Mouse (Mus musculus) forebrain, embryonic 14.5 days (tissue): ENCODE measurements at regions not wholly inside any gene's neighbourhood (a gene's known extent, or its start where the extent isn't known, plus 50 kb on each side); places are given as distances from the start of the nearest gene placed in this dataset.

Experiments
- ATAC-seq: fragments of 200-750 bp; cut with Nextera tagmentation; 2 replicates; pipeline ENCODE4 v1.8.0; 2017; ENCODE audit warnings: mild to moderate bottlenecking, moderate library complexity
- DNase-seq: peaks from one replicate; pipeline ENCODE4 v3.0.0-alpha.2; 2015; ENCODE audit warnings: low spot score
- H3K27ac ChIP-seq: fragments of 300-500 bp; sonication (generic); 2 replicates; pipeline ENCODE4 v1.5.1; 2014; ENCODE audit warnings: low read depth, mild to moderate bottlenecking, control low read depth, low read length, moderate library complexity
- H3K27me3 ChIP-seq: fragments of 300-500 bp; sonication (generic); replicated peaks from 2 replicates; pipeline ENCODE4 v1.6.1; 2014; ENCODE audit warnings: low read length, control low read depth, mixed read lengths; ENCODE audit not compliant: control insufficient read depth, insufficient read depth
- H3K36me3 ChIP-seq: fragments of 300-500 bp; sonication (generic); 2 replicates; pipeline ENCODE4 v1.6.1; 2014; ENCODE audit warnings: low read length, control low read depth; ENCODE audit not compliant: control insufficient read depth, insufficient read depth
- H3K4me1 ChIP-seq: fragments of 300-500 bp; sonication (generic); 2 replicates; pipeline ENCODE4 v1.6.1; 2014; ENCODE audit warnings: antibody characterized with exemption, low read length, control low read depth; ENCODE audit not compliant: control insufficient read depth, insufficient read depth
- H3K4me2 ChIP-seq: fragments of 300-500 bp; sonication (generic); 2 replicates; pipeline ENCODE4 v1.6.1; 2014; ENCODE audit warnings: mild to moderate bottlenecking, control low read depth, low read length
- H3K4me3 ChIP-seq: fragments of 300-500 bp; sonication (generic); 2 replicates; pipeline ENCODE4 v1.5.1; 2014; ENCODE audit warnings: low read depth, low read length, control low read depth
- H3K9ac ChIP-seq: fragments of 300-500 bp; sonication (generic); 2 replicates; pipeline ENCODE4 v1.6.1; 2014; ENCODE audit warnings: mild to moderate bottlenecking, low read length, control low read depth, moderate library complexity
- H3K9me3 ChIP-seq: fragments of 300-500 bp; sonication (generic); replicated peaks from 2 replicates; pipeline ENCODE4 v1.6.1; 2016; ENCODE audit warnings: low read length, control low read depth, mixed read lengths; ENCODE audit not compliant: control insufficient read depth
- WGBS: fragments of 180-500 bp; shearing (Covaris S2); extraction: QIAGEN DNeasy Blood & Tissue Kit; methylation state at CpG from one replicate; pipeline ENCODE4 v1.1.7; 2014; 5-methylcytosine and 5-hydroxymethylcytosine counted together

DNA sequence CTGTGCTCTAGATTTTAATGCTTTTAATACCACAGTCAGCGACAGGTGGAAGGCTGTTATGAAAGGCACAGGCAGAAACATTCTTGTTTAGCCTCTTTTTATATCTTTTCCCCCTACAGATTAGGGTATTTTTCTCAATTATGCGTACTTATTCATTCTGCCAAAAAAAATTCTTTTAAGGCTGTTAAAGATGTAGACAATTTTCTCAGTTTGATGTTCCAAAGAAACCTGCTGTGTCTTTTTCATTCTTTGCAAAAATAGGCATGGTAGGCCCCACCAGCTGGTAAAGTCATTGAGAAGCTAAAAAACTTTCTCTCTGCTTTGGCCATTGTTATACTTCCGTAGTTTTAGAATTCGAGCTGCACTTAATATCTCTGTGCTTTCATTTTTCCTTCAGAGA, 210.5 kb upstream of the Gnpda2 start:
- WGBS: 54% methylated on average over 4 of the region's 4 CpGs

DNA sequence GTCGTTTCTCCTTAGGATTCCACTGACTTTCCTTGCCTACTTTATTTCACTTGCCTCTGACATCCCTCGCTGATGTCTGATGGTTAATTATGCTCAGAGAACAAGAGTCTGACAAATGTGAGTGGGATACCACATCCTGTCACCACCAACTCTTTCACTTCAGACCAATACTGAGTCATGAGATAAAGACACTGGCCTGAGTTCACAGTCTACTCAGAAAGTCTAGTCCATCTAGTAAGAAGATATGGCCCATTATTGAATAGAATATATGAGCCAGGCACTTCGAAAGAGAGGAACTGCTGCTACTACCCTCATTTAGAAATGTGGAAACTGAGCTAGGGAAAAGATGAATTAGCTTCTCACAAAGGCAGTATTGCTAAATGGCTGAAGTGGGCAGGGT, 210.0 kb upstream of the Gnpda2 start:
- no peak for ATAC-seq
- DNase-seq: no peak
- Histone ChIP-seq H3K27ac (no peak overlapping the region), H3K9ac (no peak overlapping the region), H3K4me1 (no peaks in the 10 kb centered on the region), H3K9me3 (no peaks in the 10 kb centered on the region), H3K36me3 (no peaks in the 10 kb centered on the region), H3K4me3 (no peak overlapping the region), H3K27me3 (no peaks in the 10 kb centered on the region), H3K4me2 (no peak overlapping the region)
- WGBS: 89% methylated on average over 3 of the region's 3 CpGs

More for the DNA sequence above, 210.5 kb upstream of the Gnpda2 start:
- Histone ChIP-seq H3K9ac (no peak overlapping the region), H3K4me1 (no peaks in the 10 kb centered on the region), H3K9me3 (no peaks in the 10 kb centered on the region), H3K36me3 (no peaks in the 10 kb centered on the region), H3K27me3 (no peaks in the 10 kb centered on the region), H3K4me2 (no peak overlapping the region), H3K4me3 (no peak overlapping the region), H3K27ac (no peak overlapping the region)
- ATAC-seq (no peak), DNase-seq (no peak)

DNA sequence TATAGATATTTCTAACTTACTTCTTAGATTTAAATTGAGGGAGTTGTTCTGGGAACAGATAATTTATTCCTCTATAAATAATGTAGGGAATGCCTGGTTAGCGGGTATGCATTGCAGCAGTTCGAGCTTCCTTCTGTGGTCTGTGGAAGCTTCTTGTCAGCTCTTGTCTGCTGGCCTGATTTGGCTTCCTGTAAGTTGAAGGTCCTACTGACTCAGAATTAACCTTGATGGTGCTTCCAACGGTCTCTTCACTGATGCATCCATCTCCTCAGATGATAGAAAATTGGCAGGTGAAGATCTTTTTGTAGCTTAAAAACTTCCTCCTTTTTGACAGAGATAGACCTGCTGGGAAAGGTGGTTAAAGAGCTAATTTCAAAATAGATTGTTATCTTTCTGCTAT, 203.2 kb upstream of the Gnpda2 start:
- Histone ChIP-seq H3K4me2 (no peak overlapping the region), H3K4me1 (no peaks in the 10 kb centered on the region), H3K9ac (no peak overlapping the region), H3K36me3 (no peaks in the 10 kb centered on the region), H3K27ac (no peak overlapping the region), H3K9me3 (no peaks in the 10 kb centered on the region), H3K4me3 (no peak overlapping the region), H3K27me3 (no peaks in the 10 kb centered on the region)
- DNase-seq: no peak
- 89% methylated on average over 3 of the region's 3 CpGs for WGBS
- no peak for ATAC-seq

DNA sequence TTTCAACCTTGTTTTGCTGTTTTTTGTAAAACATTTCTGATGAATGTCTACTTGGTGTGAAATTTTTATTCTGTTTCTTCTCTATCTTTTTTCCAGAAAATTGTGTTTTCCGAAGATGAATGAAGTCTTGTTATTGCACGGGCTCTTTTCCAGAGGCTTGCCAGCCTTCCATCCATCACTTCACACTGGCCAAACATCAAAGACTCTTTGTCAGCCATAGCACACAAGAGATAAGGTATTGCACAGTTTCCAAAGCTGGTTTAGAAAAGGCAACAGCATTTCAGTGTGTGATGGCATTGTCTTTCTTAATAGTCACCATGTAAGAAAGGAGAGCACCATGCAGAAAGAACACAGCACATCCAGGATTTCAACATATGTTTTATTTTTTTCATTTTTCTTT, 202.5 kb upstream of the Gnpda2 start:
- H3K27me3 ChIP-seq: no peaks in the 10 kb centered on the region
- no peaks in the 10 kb centered on the region for H3K36me3 ChIP-seq
- no peak overlapping the region for H3K4me2 ChIP-seq
- H3K27ac ChIP-seq: no peak overlapping the region
- no peak overlapping the region for H3K9ac ChIP-seq
- 77% methylated on average over 2 of the region's 2 CpGs for WGBS
- H3K9me3 ChIP-seq: no peaks in the 10 kb centered on the region
- H3K4me3 ChIP-seq: no peak overlapping the region
- DNase-seq (no peak), ATAC-seq (no peak)
- no peaks in the 10 kb centered on the region for H3K4me1 ChIP-seq

DNA sequence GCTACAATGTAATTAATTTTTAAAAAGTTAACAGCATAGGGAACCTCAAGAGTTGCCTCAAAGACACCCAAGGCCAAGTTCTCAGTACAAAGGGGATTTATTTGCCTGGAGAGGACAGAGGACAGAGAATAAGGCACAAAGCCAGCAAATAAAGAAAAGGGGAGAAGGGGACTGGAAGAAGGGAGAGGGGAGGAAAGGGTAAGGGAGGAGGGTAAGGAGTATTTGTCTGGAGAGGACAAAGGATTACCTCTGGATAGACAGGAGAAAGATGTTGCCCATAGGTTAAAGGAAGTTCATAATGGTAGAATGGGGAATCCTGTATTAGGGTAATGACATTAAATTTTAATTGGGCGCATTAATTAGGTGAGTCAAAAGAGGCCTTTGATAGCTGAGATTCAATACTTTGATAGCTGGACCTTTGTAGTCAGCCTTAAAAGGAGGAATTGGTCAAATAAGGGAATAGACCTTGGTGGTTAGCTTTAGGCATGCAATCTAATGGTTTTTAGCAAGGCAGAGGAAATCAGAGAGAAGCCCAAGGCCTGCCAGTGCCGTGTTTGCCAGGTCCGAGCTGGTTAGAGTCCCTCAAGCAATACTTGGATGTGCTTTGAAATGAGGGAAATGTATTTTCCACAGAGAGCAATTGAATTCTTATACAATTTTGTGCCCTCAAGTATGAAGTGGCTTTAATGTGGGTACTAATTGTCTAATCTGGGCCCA, 164.8 kb upstream of the Gnpda2 start:
- WGBS: 39% methylated on average over 3 of the region's 3 CpGs

DNA sequence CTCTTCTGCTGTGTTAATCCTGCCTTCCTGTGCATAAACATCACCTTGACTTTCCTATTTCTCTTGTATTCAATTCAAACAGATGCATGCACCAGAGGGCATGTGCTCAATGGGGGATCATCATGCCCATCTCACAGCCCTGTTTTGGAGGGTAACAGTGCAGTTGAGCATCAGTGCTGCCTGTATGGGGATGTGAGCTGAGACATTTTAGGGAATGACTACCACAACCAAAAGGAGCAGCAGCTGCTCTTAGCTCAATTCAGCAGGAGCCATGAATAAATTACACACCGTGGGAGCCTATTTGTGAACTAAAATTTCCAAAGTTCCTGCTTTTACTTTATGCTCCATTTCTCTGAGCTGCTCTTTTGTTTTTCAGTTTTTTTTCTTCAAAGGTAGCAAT, 164.2 kb upstream of the Gnpda2 start:
- H3K27me3 ChIP-seq: no peaks in the 10 kb centered on the region
- DNase-seq (peak; percentile 14), ATAC-seq (peak; percentile 48; the same call in 1 of the 2 replicates)
- H3K9ac ChIP-seq: no peak overlapping the region
- H3K4me1 ChIP-seq: no peaks in the 10 kb centered on the region
- no peak overlapping the region for H3K4me2 ChIP-seq
- H3K4me3 ChIP-seq: no peak overlapping the region
- WGBS: 14% methylated on average over 1 of the region's 1 CpGs
- no peak overlapping the region for H3K27ac ChIP-seq
- no peaks in the 10 kb centered on the region for H3K9me3 ChIP-seq
- H3K36me3 ChIP-seq: no peaks in the 10 kb centered on the region

More for the DNA sequence above, 164.8 kb upstream of the Gnpda2 start:
- Histone ChIP-seq H3K4me3 (no peak overlapping the region), H3K4me1 (no peaks in the 10 kb centered on the region), H3K36me3 (no peaks in the 10 kb centered on the region), H3K9me3 (no peaks in the 10 kb centered on the region), H3K27ac (no peak overlapping the region), H3K4me2 (no peak overlapping the region), H3K27me3 (no peaks in the 10 kb centered on the region), H3K9ac (no peak overlapping the region)
- DNase-seq: peak; percentile 10
- peak; percentile 46; the same call in 1 of the 2 replicates for ATAC-seq

DNA sequence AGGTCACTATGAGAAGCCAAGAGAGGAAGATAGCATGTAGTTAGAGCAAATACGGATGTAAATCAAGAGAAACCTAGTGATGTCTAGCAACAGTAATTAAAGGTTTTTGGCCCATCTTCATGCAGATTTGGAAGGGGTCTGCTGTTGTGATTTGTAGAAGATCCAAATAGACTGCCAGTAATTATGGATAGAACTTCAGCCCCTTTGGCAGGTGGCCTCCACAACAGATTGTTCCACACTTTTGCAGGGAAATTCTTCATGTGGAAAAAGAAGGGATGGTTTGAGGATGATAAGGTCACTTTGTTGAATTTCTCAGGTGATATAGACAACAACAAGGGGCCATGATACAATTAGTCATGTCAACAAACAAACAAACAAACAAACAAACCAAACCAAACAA, 148.4 kb upstream of the Gnpda2 start:
- Histone ChIP-seq H3K4me1 (no peaks in the 10 kb centered on the region), H3K27me3 (no peaks in the 10 kb centered on the region), H3K4me3 (no peak overlapping the region), H3K27ac (no peak overlapping the region), H3K36me3 (no peaks in the 10 kb centered on the region), H3K9me3 (no peaks in the 10 kb centered on the region), H3K9ac (no peak overlapping the region), H3K4me2 (no peak overlapping the region)
- ATAC-seq (no peak), DNase-seq (peak; percentile 19)
- WGBS: 88% methylated on average over 1 of the region's 1 CpGs

DNA sequence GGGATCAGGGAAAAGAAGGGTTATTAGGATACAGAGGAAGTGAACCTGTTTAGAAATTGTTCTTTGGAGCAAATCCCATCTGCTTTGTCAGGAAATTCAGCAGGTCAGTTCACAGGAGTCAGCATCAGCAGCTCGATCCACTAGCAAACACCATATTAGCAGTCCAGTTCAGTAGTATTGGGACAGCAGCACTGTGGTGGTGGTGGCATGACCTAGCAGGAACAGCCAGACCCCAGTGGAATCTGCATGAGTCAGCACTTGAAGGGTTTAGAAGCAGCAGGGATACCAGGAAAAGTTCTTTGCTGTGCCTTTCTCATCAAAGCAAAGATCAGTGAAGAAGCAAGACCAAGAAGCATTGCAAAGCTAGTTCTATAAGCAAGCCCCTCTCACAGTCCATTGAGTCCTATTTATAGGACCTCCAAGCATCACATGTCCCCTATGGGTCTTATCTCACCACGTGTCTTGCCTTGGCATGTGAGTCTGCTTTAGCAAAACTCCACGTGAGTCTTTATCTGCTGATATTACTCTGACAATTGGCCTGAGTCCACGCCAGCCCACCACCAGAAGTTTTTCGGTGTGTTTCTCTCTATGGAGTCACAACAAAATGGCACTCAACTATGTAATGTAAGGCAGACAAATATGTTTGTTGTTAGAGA, 129.3 kb upstream of the Gnpda2 start:
- ATAC-seq: no peak
- no peaks in the 10 kb centered on the region for H3K36me3 ChIP-seq

DNA sequence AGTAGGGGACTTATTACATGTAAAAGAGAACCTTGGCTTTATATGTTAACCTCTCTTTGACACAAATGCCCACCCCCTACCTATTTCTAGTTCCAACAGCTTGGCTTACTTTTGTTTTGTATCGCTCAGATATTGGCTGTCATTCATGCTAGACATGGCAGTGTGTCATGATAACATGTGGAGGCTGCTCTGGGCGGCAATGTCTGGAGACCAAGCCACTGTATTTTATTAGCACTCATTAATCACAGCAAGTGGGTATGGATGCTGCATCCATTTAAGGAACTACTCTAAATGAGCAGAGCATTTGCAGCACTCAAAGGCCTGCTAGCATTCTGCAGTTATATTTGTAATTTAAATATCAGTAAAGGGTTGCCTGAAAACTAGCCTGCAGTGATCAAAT, 123.9 kb upstream of the Gnpda2 start:
- H3K27ac ChIP-seq: no peak overlapping the region
- no peak overlapping the region for H3K4me3 ChIP-seq
- 56% methylated on average over 2 of the region's 2 CpGs for WGBS
- no peak for ATAC-seq
- no peak overlapping the region for H3K4me2 ChIP-seq
- H3K36me3 ChIP-seq: no peaks in the 10 kb centered on the region
- DNase-seq: peak; percentile 24
- no peaks in the 10 kb centered on the region for H3K27me3 ChIP-seq
- H3K9ac ChIP-seq: no peak overlapping the region
- no peaks in the 10 kb centered on the region for H3K9me3 ChIP-seq
- no peaks in the 10 kb centered on the region for H3K4me1 ChIP-seq

More for the DNA sequence above, 129.3 kb upstream of the Gnpda2 start:
- Histone ChIP-seq H3K9me3 (no peaks in the 10 kb centered on the region), H3K27me3 (no peaks in the 10 kb centered on the region), H3K27ac (no peak overlapping the region), H3K4me2 (no peak overlapping the region), H3K9ac (no peak overlapping the region), H3K4me3 (no peak overlapping the region), H3K4me1 (no peaks in the 10 kb centered on the region)
- 83% methylated on average over 5 of the region's 5 CpGs for WGBS
- no peak for DNase-seq
